Mouse (Mus musculus) left cerebral cortex, postnatal 10 days (tissue): Measurements from ENCODE around the gene Ccdc187. TPM values are rescaled to one million over a fixed set of nuclear protein-coding genes. Genes with fewer than 3 reads are reported as not detected.

ENCODE experiments used
- DNase-seq, 2 experiments: peaks; one replicate each; pipeline ENCODE4 v3.0.0; 2021 to 2022; ENCODE audit warnings: low spot score in 2 of 2, mixed read lengths in 1 of 2; ENCODE audit errors: extremely low spot score in 1 of 2
- intact Hi-C: fragments of 180-260 bp; cut with DNase I; formaldehyde crosslinking; loops from one replicate; pipeline ENCODE4 v1.15.1; 2025
- total RNA-seq, 2 experiments: library from RNA; stranded (reverse); gene quantifications; 2 replicates each; pipeline ENCODE4 v1.2.3; 2021

Ccdc187 gene
- 1 to 10 TPM; 1.3 to 2.0 TPM for total RNA-seq

DNA sequence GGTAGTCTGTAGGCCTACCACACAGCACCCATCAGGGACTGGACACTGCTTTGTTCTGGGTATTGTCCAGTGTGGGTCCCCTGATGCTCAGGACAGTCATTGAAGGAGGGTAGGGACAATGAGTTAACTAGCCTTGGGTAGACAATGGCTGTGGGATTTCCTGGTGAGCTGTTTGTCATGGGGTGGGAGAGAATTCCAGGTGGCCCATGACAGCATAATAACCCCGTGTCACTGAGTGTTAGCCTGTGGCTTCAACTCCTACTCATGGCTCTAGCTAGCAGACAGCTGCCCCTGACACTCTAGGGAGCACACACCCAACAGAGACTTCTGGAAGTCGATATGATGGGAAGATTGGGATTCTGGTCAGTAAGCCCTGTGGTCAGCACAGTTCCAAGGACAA is at the start of gene Ccdc187:
Gene Ccdc187 (minus strand): TSS at position 101 of the 400 bp plus-strand sequence.
- intact Hi-C loops: loop anchor here (10.0 kb wide), 1 partner anchor 270 kb away; no protein-coding TSS in a partner anchor
- DNase-seq: no peak

- DNase-seq: peak in 1 of 2 experiments; percentile 65
- intact Hi-C loops: no loop called here
Observed at GRCm38 (mm10) chr2:26342609-26343490, 48.5 kb upstream of the Ccdc187 start.

DNA sequence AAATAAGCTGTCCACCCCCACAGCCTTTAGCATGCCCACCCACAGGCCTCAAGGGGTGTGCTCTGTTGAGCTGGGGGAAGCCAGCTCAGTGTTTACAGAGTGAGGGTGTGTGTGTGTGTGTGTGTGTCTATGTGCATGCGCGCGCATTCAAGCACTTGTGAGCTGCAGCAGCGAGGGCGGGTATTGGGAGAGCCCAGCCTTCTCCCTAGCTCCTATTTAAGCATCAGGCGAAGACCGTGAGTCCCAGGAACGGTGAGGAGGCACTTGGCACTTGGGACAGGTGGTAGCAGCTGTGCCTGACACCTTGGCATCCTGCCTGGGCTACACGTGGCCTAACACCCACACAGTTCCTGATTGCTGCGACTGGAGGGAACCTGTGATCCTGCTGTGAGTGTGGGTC is 47.7 kb upstream of the Ccdc187 start:
- intact Hi-C loops: no loop called here
- DNase-seq: peak; percentile 48 to 83

DNA sequence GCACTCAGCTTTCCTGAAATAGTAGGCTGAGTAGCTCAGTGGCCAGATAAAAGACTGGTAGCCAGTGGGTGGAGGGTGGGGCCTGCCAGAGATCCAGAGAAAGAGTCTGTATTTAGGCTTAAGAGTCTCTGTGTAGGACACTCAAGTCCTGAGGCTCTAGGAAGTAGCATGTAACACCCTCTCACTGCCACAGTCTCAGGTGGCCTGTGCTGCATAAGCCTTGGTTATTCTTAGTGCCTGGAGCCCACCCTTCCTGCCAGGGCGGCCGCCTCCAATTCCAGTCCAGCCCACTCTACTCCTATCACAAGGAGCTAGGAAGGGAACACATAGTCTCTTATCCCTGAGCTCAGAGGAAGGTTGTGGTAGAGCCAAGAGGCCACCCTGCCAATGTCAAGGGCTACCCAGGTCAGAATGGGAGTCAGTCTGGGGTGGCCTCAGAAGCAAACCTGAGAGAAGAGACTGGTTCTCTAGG is 47.2 kb upstream of the Ccdc187 start:
- intact Hi-C loops: no loop called here
- DNase-seq: no peak

GRCm38 (mm10) chr2:26339204-26339551 is 44.8 kb upstream of the Ccdc187 start:
- intact Hi-C loops: no loop called here
- no peak for DNase-seq

- DNase-seq: peak in 1 of 2 experiments; percentile 68
- intact Hi-C loops: no loop called here
Observed at GRCm38 (mm10) chr2:26338302-26339203, 44.2 kb upstream of the Ccdc187 start.

DNA sequence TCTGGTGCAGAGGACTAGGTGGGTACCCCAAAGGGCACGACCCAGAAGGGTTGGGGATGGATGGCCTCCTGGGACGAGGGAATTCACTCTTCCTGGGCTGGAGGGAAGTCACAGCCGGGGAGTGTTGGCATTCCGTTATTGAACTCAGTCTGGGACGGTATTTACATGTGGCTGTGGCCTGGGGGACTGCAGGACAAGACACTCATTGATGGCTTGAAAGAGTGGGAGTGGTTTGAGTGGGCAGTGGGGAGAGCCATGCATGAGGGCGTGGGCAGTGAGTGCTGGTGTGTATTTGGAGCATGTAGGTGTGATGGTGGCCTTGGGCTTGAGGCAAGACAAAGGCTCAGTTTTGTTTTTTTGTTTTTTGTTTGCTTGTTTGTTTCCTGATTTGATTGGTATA is 36.3 kb upstream of the Ccdc187 start:
- DNase-seq: no peak
- intact Hi-C loops: no loop called here

DNA sequence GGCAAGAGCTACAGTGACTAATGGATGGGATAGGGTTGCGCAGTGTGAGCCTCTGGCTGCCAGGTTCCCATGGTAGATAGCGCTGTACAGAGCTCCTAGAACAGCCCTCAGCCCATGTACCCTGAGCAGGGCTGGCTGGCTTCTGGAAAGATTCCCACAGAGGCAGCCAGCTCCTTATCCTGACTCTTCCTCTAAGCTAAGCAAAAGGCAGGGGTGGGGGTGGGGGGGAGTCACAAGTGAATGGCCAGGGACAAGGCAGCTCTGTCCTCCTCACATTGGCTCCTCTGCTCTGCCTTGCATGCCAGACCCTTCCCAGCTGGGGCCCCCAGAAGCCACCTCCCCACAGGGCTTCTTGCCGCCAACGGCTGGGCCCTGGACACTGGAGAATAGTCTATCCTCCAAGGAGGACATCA is 35.7 kb upstream of the Ccdc187 start:
- no peak for DNase-seq
- intact Hi-C loops: no loop called here

- intact Hi-C loops: no loop called here
- DNase-seq: peak in 1 of 2 experiments; percentile 69
Observed at GRCm38 (mm10) chr2:26329402-26329801, 35.0 kb upstream of the Ccdc187 start.

DNA sequence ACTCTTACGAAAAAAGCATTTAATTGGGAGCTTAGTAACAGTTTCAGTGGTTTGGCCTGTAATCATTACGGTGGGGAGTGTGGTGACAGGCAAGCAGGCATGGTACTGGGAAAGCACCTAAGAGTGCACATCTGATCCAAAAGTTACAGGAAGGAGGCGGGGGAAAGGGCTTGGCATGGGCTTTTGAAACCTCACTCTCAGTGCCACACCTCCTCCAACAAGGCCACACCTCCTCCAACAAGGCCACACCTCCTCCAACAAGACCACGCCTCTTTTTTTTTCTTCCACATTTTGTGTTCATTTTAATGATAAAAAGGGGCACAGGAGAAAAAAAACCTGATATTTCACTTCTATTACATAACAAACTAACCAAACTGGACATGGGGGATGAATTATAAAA is 33.5 kb upstream of the Ccdc187 start:
- intact Hi-C loops: no loop called here
- DNase-seq: peak in 1 of 2 experiments; percentile 24

- peak in 1 of 2 experiments; percentile 78 for DNase-seq
- intact Hi-C loops: no loop called here
Observed at GRCm38 (mm10) chr2:26325386-26326181, 31.2 kb upstream of the Ccdc187 start.

- no peak for DNase-seq
- intact Hi-C loops: no loop called here
Observed at GRCm38 (mm10) chr2:26324917-26325316, 30.6 kb upstream of the Ccdc187 start.

- intact Hi-C loops: no loop called here
- DNase-seq: no peak
Observed at GRCm38 (mm10) chr2:26323589-26324325, 29.4 kb upstream of the Ccdc187 start.

DNA sequence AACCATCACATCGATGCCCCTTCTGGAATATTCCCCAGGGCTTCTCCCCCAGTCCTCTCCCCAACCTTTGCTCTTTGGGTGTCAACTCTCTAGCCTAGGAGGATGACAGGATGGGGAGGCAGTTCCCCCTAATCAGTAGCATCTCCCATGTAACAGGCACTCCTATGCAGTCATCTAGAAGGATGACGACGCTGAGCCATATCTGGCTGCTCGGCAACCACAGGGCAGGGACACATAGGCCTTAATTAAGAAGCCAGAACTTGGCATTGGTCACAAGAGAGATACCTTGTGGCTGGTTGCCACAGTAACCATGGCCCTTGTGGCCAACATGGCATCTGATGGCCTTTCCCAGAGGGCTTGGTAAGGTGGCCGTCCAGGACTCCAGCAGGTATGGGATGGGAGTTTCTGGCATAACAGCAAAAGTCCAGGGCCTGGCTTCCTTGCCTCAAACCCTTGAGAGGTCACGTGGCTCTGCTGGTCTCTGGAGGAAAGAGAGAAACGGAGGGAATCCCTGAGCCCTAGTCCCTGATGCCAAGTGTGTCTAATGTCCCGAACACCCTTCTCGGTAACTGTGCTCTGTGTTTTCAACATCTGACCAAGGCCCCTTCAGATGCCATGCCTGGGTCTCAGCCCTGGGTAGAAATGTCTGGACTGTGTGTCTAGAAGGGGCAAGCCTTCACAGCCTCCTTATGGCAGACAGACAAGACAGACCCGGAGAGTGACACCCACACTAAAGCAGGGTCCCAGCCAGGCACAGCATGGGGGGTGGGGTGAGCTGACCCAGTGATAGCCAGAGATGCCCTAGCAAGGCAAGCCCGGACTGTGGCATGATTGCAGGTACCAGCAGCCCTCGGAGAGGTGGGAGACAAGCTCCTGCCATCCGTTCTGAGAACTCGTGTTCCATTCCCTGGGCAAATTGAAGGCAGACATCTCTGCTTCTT is 26.2 kb upstream of the Ccdc187 start:
- DNase-seq: peak in 1 of 2 experiments; percentile 25
- intact Hi-C loops: no loop called here

- peak in 1 of 2 experiments; percentile 26 for DNase-seq
- intact Hi-C loops: no loop called here
Observed at GRCm38 (mm10) chr2:26319519-26320244, 25.3 kb upstream of the Ccdc187 start.

DNA sequence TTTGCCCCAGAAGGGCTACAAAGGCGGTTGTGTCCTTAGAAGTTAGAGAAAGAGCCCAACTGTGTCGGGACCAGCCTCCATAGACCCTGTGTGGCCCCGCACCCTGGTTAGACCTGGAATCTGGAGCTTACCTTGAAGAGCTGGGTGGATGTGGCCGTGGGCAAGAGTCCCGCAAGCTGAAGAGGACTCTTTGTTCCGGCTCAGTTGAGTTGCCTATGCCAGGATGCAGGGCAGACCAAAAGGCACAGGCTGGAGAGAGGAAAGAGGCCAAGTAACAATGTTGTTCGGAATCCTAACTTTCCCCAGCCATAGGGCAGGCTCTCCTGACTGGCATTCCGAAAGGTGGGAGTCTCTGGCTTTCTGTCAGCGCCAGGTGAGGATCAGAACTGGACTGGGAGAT is 24.8 kb upstream of the Ccdc187 start:
- no peak for DNase-seq
- intact Hi-C loops: no loop called here
